Mouse (Mus musculus) cerebellum, adult 2 months (tissue): ENCODE data around the gene Prdx5.

Experiments
- CTCF ChIP-seq: fragments of 200-500 bp; IDR thresholded peaks from 2 replicates; pipeline ENCODE4 v1.5.1; 2011; ENCODE audit warnings: low read depth, mild to moderate bottlenecking, control low read depth, low read length, moderate library complexity, borderline replicate concordance; ENCODE audit not compliant: insufficient read depth
- POLR2A ChIP-seq: fragments of 200-500 bp; IDR thresholded peaks from 2 replicates; pipeline ENCODE4 v1.6.1; 2011; ENCODE audit warnings: low read length, control low read depth, borderline replicate concordance; ENCODE audit not compliant: insufficient read depth

DNA sequence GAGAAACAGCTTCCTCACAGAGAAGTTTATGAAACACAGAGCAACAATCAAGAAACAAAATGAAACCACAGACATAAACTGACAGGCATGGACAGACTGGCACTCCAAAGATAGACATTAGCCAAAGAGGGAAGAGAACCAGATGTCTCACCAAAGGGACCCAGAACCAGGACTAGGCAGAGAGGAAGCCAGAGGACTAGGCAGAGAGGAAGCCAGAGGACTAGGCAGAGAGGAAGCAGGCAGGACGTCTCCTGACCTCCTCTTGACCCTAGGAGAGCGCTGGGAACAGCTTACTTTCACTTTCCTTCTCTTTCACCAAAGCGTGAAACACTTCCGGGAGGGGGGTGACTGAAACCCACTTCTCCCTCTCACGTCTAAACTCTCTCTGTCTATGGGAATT, 40.6 kb downstream of the Prdx5 start:
- TF ChIP-seq CTCF (no peak), POLR2A (no peak)
